Comparison of ENCODE assay signal across 14 mouse cellular contexts in the genomic region with DNA sequence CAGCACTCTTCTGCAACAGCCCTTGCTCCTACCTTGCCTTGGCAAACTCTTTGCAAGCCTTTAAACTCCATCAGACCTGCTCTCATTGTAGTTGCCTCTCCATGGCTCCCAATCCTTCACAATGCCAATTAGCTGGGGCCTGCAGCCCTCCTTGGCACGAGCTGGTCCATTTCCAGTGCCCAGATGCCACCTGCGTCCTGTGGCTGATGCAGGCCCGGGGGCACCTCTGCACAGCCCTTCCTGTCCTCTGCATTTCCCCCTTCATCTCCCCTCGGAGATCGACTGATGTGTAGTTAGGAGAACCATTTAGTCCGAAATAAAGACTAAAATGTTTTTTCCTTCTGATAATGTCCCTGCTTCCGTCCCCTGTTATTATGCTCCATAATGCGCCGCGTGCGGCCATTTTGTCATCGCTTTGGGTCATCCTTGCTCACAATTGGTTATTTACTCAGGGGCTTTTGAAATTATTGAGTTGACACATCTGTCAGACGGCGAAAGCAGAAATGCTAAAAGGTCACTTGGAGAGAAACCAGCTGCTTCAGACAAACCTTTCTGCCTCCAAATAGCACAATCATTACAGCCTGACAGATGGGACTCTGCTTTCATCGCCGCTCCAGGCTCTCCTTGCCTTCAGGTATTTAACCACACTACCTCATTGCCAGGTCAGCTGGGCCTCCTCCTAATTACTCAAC.
DNase-seq lines count a peak whose midpoint lies in the region; ATAC-seq and TF ChIP-seq lines count a peak whose summit lies in the region.
"Had no signal": no experiment of that assay in that cellular context is flagged by ENCODE, and none has a peak within 500 bp of the region (broad histone marks: within the 10 kb centered on the region; RNA-seq: fewer than 3 reads in every experiment).

No protein-coding gene starts in this region.

- no peak overlapping the region for H3K4me2 ChIP-seq in hindbrain, embryonic 11.5 days (replicated peaks; ENCODE audit: low read depth, low read length)
- no peak overlapping the region for H3K4me2 ChIP-seq in midbrain, embryonic 15.5 days
- H3K4me2 ChIP-seq in intestine, postnatal 0 days (replicated peaks; ENCODE audit: low read depth): no peak overlapping the region
- H3K4me2 ChIP-seq: limb, embryonic 15.5 days had no signal

- peak overlapping the region; percentile 65 for H3K27ac ChIP-seq in embryonic facial prominence, embryonic 10.5 days (replicated peaks)
- no peak overlapping the region for H3K27ac ChIP-seq in hindbrain, embryonic 11.5 days (ENCODE audit: low read depth, low read length)
- H3K27ac ChIP-seq in midbrain, embryonic 15.5 days: 0 out of 2 replicates have a peak overlapping the region, but pooled peaks have one; percentile 23
- H3K27ac ChIP-seq in intestine, postnatal 0 days (ENCODE audit: low read depth, low read length): no peak overlapping the region
- H3K27ac ChIP-seq: limb, embryonic 15.5 days had no signal

- H3K36me3 ChIP-seq in embryonic facial prominence, embryonic 10.5 days (replicated peaks): no peaks in the 10 kb centered on the region
- H3K36me3 ChIP-seq in hindbrain, embryonic 11.5 days (ENCODE audit: control insufficient read depth, insufficient read depth, low read length): no peaks in the 10 kb centered on the region
- no peaks in the 10 kb centered on the region for H3K36me3 ChIP-seq in midbrain, embryonic 15.5 days (replicated peaks)
- H3K36me3 ChIP-seq in intestine, postnatal 0 days (ENCODE audit: control insufficient read depth, insufficient read depth): no peaks in the 10 kb centered on the region
- H3K36me3 ChIP-seq: limb, embryonic 15.5 days had no signal

- H3K9ac ChIP-seq in hindbrain, embryonic 11.5 days (ENCODE audit: low read depth, low read length): no peak overlapping the region
- H3K9ac ChIP-seq in midbrain, embryonic 15.5 days: no peak overlapping the region
- no peak overlapping the region for H3K9ac ChIP-seq in intestine, postnatal 0 days (ENCODE audit: low read depth, low read length)
- H3K9ac ChIP-seq: limb, embryonic 15.5 days had no signal

- no peak for TF ChIP-seq CTCF in intestine, postnatal 0 days (IDR thresholded peaks at IDR 0.05; ENCODE audit: low read depth)

- peak; percentile 6 to 8 for DNase-seq in heart, postnatal 14 days
- no peak for DNase-seq in heart, adult 18-20 months
- peak; percentile 12 for DNase-seq in embryonic facial prominence, embryonic 10.5 days (ENCODE audit: low spot score)
- peak; percentile 25 for DNase-seq in hindbrain, embryonic 11.5 days (ENCODE audit: low spot score)
- DNase-seq in layer of hippocampus, adult 11-12 months (ENCODE audit: low spot score): no peak
- DNase-seq: adrenal gland, adult 8-10 months; gastrocnemius, postnatal 36 days; heart, postnatal 36 days; kidney, postnatal 14 days; thymus, postnatal 4 days had no signal

- H3K9me3 ChIP-seq in embryonic facial prominence, embryonic 10.5 days: no peaks in the 10 kb centered on the region
- no peaks in the 10 kb centered on the region for H3K9me3 ChIP-seq in hindbrain, embryonic 11.5 days (ENCODE audit: control insufficient read depth, low read length)
- no peaks in the 10 kb centered on the region for H3K9me3 ChIP-seq in midbrain, embryonic 15.5 days
- no peaks in the 10 kb centered on the region for H3K9me3 ChIP-seq in intestine, postnatal 0 days (ENCODE audit: control insufficient read depth)
- H3K9me3 ChIP-seq: limb, embryonic 15.5 days had no signal

- WGBS in embryonic facial prominence, embryonic 10.5 days: 72% methylated on average over 16 of the region's 16 CpGs
- 71% methylated on average over 16 of the region's 16 CpGs for WGBS in hindbrain, embryonic 11.5 days
- WGBS in midbrain, embryonic 15.5 days: 59% methylated on average over 16 of the region's 16 CpGs
- WGBS in intestine, postnatal 0 days: 86% methylated on average over 16 of the region's 16 CpGs

- peaks cover 16% of the 10 kb centered on the region for H3K4me1 ChIP-seq in embryonic facial prominence, embryonic 10.5 days
- no peaks in the 10 kb centered on the region for H3K4me1 ChIP-seq in hindbrain, embryonic 11.5 days (replicated peaks; ENCODE audit: control insufficient read depth, insufficient read depth, low read length)
- 0 out of 2 replicates have a peak, but pooled peaks cover 5% of the 10 kb centered on the region for H3K4me1 ChIP-seq in midbrain, embryonic 15.5 days
- no peaks in the 10 kb centered on the region for H3K4me1 ChIP-seq in intestine, postnatal 0 days (replicated peaks; ENCODE audit: control insufficient read depth, insufficient read depth, low read length)
- H3K4me1 ChIP-seq: limb, embryonic 15.5 days had no signal

- peak; percentile 70 for ATAC-seq in hindbrain, embryonic 11.5 days (ENCODE audit: low FRiP score)
- peak; percentile 61; the same call in 1 of the 2 replicates for ATAC-seq in midbrain, embryonic 15.5 days (replicated peaks)
- ATAC-seq in intestine, postnatal 0 days: no peak
- ATAC-seq: lung, postnatal 0 days had no signal

- H3K27me3 ChIP-seq in embryonic facial prominence, embryonic 10.5 days (replicated peaks; ENCODE audit: low read depth, poor library complexity, severe bottlenecking): no peaks in the 10 kb centered on the region
- no peaks in the 10 kb centered on the region for H3K27me3 ChIP-seq in hindbrain, embryonic 11.5 days (ENCODE audit: control insufficient read depth, insufficient read depth, low read length)
- H3K27me3 ChIP-seq in midbrain, embryonic 15.5 days (replicated peaks): no peaks in the 10 kb centered on the region
- H3K27me3 ChIP-seq in intestine, postnatal 0 days (replicated peaks; ENCODE audit: control insufficient read depth, insufficient read depth, low read length): no peaks in the 10 kb centered on the region
- H3K27me3 ChIP-seq: limb, embryonic 15.5 days had no signal

- intact Hi-C loops in heart, postnatal 14 days (cut with DNase I): no loop called here

- H3K4me3 ChIP-seq in embryonic facial prominence, embryonic 10.5 days: no peak overlapping the region
- H3K4me3 ChIP-seq in hindbrain, embryonic 11.5 days (ENCODE audit: low read depth, low read length): no peak overlapping the region
- H3K4me3 ChIP-seq in midbrain, embryonic 15.5 days: no peak overlapping the region
- no peak overlapping the region for H3K4me3 ChIP-seq in intestine, postnatal 0 days (ENCODE audit: low read depth, low read length)
- H3K4me3 ChIP-seq: limb, embryonic 15.5 days had no signal

Comparison
In these comparisons a context has a peak if more than half of its experiments do, and no peak if none do; other contexts are left out.
1. DNase-seq: peak in heart, postnatal 14 days (2 of 2), embryonic facial prominence, embryonic 10.5 days (single experiment) and hindbrain, embryonic 11.5 days (single experiment); none in heart, adult 18-20 months (0 of 2) and layer of hippocampus, adult 11-12 months (single experiment).
2. H3K27ac ChIP-seq: peak in embryonic facial prominence, embryonic 10.5 days (single experiment) and midbrain, embryonic 15.5 days (single experiment); none in hindbrain, embryonic 11.5 days (single experiment) and intestine, postnatal 0 days (single experiment).